Mouse (Mus musculus): ENCODE data around the gene Nipa2. TPM values are rescaled to one million over a fixed set of nuclear protein-coding genes. Genes with fewer than 3 reads are reported as not detected.
"Not testable (repeated sequence)": the region's sequence is repeated elsewhere in the genome, so short reads cannot be mapped to it uniquely, and the experiment has no call there.

Gene Nipa2
- total RNA-seq, 2 experiments from 2014 or later, result 63.0 to 63.3 TPM

DNA sequence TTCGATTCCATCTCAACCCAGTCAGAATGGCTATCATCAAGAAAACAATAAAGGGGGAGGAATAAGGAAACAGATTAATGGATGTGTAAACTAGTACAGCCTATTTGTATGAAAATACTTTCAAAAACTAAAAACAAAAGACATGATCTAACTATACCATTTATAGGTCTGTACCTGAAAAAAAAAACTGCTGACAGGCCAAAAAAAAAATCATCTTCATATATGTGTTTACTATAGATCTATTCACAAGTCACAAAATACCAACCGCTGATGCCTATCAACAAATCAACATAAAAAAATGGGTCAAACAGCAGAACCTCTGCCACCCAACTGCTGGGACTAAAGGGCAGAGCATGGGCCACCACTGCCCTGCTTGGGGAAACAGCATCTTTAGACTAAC lies 6.2 kb downstream of the Nipa2 start:
- DNase-seq (ENCODE audit: low spot score in 2 of 2), result no peak

DNA sequence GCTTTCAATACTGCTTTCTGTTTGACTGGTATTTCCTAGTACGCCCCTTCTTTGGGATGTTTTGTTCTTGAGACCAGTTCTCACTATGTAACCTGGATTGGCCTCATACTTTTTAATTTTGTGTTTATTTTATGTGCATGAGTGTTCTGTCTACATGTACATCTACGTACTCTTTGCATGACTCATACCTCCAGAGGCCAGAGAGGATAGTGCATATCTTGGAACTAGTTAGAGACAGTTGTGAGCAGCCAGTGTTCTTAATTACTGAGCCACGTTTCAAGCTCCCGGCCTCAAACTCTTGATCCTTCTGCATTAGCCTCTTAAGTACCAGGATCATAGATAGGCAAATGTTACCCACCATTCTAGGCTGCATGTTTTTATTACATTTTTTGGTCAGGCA lies 23.9 kb downstream of the Nipa2 start:
- no peak for DNase-seq (ENCODE audit: low spot score in 2 of 2)

DNA sequence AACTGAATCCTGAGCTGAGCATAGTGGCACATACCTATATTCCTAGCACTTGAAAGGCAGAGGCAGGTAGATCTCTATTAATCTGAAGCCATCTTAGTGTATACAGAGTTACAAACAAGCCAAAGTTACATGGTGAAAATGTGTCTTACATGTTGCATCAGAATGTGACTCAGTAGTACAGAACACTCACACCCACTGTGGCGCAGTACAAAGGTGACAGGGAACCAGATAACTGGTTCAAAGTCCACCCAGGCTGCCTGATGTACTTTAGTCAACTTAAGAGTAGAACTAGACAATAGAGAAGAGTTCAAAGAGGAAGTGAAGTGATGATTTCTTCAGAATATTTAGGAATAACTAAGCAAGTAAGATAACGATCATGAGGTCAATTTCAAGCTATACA lies 27.3 kb downstream of the Nipa2 start:
- no peak for DNase-seq (ENCODE audit: low spot score in 2 of 2)

GRCm38 (mm10) chr7:55928649-55929048 lies 33.6 kb downstream of the Nipa2 start:
- no peak for DNase-seq (ENCODE audit: low spot score in 2 of 2)

- no peak for DNase-seq (ENCODE audit: low spot score in 2 of 2)
These were observed 35.0 kb downstream of the Nipa2 start for GRCm38 (mm10) chr7:55927262-55927661.

GRCm38 (mm10) chr7:55918365-55918764 lies 43.9 kb downstream of the Nipa2 start:
- not testable (repeated sequence) for DNase-seq (ENCODE audit: low spot score in 2 of 2)

DNA sequence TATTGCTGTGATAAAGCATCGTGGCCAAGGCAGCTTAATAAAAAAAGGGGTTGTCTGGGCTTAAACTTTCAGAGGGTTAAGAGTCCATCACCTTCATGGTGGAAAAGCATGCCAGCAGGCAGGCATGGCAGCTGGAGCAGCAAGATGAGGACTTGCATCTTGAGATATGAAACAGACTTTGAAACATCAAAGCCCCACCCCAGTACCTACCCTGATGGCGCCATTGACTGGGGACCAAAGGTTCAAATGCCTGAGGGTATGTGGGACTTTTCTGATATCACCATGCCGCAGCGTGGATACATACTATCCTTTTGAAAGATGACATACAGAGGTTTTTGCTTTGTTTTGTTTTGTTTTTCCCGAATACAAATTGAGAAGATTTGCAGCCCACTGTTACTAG lies 50.2 kb downstream of the Nipa2 start:
- DNase-seq (ENCODE audit: low spot score in 2 of 2), result no peak

DNA sequence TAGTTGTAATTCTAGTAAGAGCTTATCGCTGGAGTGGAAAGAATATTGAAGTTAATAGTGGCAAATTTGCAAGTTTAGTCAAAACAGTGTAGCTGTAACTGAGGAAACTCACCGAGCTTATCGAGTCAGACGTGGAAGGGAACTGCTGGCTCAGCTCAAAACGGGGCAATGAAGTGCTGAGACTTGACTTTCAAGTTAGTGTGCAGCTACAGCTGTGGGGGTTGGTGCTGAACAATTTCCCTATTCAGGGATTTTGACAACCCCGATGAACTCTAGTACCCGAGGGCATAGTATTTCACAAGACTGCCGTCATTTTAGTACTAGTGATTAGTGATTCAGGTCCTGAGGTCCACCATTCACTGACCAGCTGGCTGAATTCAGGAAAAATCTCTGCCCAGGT lies 50.9 kb downstream of the Nipa2 start:
- DNase-seq (ENCODE audit: low spot score in 2 of 2), result no peak

GRCm38 (mm10) chr7:55910356-55910755 lies 51.9 kb downstream of the Nipa2 start:
- no peak for DNase-seq (ENCODE audit: low spot score in 2 of 2)

GRCm38 (mm10) chr7:55909519-55909918 lies 52.8 kb downstream of the Nipa2 start:
- DNase-seq (ENCODE audit: low spot score in 2 of 2), result no peak

GRCm38 (mm10) chr7:55905449-55905848 lies 56.8 kb downstream of the Nipa2 start:
- DNase-seq (ENCODE audit: low spot score in 2 of 2), result no peak

- DNase-seq (ENCODE audit: low spot score in 2 of 2), result no peak
These were observed 58.5 kb downstream of the Nipa2 start for GRCm38 (mm10) chr7:55903766-55904165.

DNA sequence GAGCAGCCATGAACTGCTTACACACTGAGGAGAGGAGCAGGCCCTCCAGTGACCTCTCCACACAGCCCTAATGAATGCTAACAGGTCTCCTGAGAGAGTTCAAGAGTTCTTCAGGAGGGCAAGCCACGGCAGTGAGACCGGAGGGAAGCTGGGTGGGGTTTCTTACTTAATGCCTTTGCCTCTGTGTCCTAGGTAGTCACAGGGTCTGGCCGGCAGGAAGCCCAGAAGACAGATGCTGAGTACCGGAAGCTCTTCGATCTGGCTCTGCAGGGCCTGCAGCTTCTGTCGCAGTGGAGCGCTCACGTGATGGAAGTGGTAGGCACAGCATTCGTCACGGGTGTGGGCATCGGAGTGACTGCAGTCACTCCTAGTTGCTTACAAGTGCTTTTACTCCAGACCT lies 70.5 kb downstream of the Nipa2 start:
- DNase-seq (ENCODE audit: low spot score in 2 of 2), result no peak

DNA sequence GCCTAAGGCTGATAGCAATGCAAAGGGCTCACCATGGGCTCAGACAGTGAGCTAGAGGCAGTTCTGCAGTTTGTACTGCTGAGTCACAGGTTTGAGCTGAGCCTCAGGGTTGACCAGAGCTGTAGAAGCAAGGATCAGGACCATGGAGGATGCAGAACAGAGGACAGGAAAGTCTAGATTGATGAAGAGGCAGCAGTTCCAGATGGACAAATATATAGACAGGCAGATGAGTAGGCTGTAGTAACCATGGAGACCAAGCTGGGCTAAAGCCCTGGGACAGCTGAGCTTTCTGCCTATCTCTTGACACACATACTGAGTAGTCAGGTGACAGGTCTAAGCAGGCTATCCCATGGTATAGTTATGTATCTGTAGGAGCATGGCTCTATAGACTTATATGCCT lies 71.5 kb downstream of the Nipa2 start:
- DNase-seq (ENCODE audit: low spot score in 2 of 2), result peak in 1 of 2 experiments; percentile 30

- DNase-seq (ENCODE audit: low spot score in 2 of 2), result no peak
These were observed 72.3 kb downstream of the Nipa2 start for GRCm38 (mm10) chr7:55889996-55890395.

DNA sequence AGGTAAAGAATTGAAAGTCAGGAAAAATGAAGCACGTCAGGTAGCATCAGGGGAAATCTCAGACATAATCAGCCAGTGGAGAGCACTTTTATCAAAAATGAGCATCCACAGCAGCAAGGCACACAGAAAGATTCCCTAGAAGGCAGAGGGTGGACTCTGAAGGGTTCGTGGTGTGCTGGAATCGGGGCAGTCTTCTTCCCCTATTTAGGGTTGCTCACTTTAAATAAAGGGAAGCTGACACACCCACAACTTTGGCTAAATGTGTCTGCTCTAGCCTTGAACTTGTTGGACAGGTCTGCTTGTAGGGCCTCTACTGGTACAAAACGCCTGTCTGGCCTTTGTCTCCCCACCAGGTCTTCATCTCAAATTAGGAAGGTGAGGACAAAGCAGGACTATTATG lies 73.7 kb downstream of the Nipa2 start:
- DNase-seq (ENCODE audit: low spot score in 2 of 2), result no peak

Other genes with a start within 250 kb of the Nipa2 start
- gene Siglech, start 194.3 kb downstream of the Nipa2 start, total RNA-seq (2021), result 10 to 100 TPM; 11.2 to 11.5 TPM
- gene Tubgcp5, start 168.3 kb downstream of the Nipa2 start, total RNA-seq (2021), result 10 to 100 TPM; 25.3 to 27.1 TPM
- gene Cyfip1, start 120.7 kb downstream of the Nipa2 start, total RNA-seq (2021), result 100 to 1,000 TPM; 119 to 121 TPM
- gene Nipa1, start 57.5 kb upstream of the Nipa2 start, total RNA-seq (2021), result 10 to 100 TPM; 69.3 to 72.7 TPM
- 100 to 1,000 TPM; 139 to 154 TPM for gene Herc2, start 87.7 kb upstream of the Nipa2 start, total RNA-seq (2021)

All from layer of hippocampus, postnatal 14 days (tissue).